Mouse (Mus musculus) bone marrow macrophage, adult 2 months (primary cell): ENCODE results near the gene Cpn1. TPM values are rescaled to one million over a fixed set of nuclear protein-coding genes. Genes with fewer than 3 reads are reported as not detected.

Experiments
- H3K27ac ChIP-seq: 2 replicates; pipeline ENCODE4 v1.5.1; 2012; ENCODE audit warnings: low read depth, low read length; ENCODE audit not compliant: insufficient read depth
- H3K4me1 ChIP-seq: 2 replicates; pipeline ENCODE4 v1.6.1; 2012; ENCODE audit warnings: low read length; ENCODE audit not compliant: control insufficient read depth, insufficient read depth
- H3K4me3 ChIP-seq: 2 replicates; pipeline ENCODE4 v1.5.1; 2012; ENCODE audit warnings: mild to moderate bottlenecking, low read length, moderate library complexity; ENCODE audit not compliant: insufficient read depth
- CTCF ChIP-seq: IDR thresholded peaks from 2 replicates; pipeline ENCODE4 v1.5.1; 2012; ENCODE audit warnings: low read depth, mild to moderate bottlenecking, low read length, moderate library complexity
- POLR2A ChIP-seq: IDR thresholded peaks from 2 replicates; pipeline ENCODE4 v1.6.1; 2012; ENCODE audit warnings: mild to moderate bottlenecking, low read depth, low read length, borderline replicate concordance
- polyA plus RNA-seq: library from polyadenylated mRNA; stranded (reverse); fragments of >200 nt; gene quantifications from 2 replicates; pipeline ENCODE4 v1.2.4, GENCODE M21; 2012; ENCODE audit not compliant: missing spikeins, insufficient read depth, insufficient read length

The Cpn1 gene
- polyA plus RNA-seq, result 0.28 TPM in 1 of 2 replicates, not detected in the other

DNA sequence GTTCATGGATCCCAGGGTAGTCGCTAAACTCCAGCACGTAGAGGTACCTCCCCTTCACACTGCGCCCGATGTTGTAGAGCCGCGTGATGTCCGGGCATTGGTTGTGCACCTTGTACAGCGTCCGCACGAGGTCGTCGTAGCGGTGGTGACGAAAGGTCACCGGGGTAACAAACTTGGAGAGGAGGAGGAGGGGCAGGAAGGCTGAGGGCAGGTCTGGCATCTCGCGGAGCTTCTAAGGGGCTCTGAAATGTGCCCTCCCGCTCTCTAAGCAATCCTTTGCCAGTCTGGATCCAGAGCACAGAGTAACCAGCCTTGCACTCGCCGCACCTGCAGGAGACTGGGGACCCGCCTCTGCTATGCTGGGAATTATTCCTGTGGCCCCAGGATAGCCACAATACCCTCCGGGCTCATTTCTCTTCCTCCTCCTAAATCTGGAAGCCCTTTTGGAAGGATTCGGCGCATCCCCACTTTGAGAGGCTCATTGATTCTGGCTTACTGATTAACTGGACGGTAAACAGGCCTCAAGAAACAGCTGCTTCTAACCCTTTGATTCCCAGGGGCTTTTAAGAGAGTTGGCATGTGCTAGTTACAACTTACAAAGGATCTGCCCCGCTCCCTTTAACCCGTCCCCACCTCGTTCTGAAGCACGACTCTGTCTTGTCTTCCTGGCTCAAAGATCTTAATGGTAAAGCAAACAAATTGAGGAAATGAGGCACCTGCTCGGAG, at the start of gene Cpn1:
Gene Cpn1 (minus strand): TSS at position 488 of the 726 bp plus-strand sequence.
- no peak for TF ChIP-seq CTCF
- no peak for TF ChIP-seq POLR2A
- no peaks in the 10 kb centered on the region for H3K4me1 ChIP-seq
- H3K27ac ChIP-seq, result no peak within 1 kb of the TSS
- no peak within 1 kb of the TSS for H3K4me3 ChIP-seq

DNA sequence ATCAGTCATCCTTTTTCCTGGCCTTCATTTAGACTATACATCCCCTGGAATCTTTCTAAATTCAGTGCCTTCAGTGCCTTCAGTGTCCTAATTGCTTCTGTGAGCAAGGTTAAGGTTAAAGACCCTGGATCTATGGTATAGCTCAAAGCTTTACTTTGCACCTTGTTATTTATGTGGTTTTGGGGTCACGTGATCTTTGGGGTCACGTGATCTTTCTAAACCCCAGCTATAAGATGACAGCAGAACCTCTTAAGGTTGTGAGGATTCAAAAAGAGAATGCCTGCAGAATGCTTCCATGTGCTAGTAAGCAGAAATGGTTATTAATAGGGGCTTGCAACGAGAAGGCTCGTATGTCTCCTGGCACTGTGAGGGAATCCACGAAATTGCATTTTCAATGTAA, 47.0 kb upstream of the Cpn1 start:
- TF ChIP-seq CTCF (no peak), POLR2A (no peak)

DNA sequence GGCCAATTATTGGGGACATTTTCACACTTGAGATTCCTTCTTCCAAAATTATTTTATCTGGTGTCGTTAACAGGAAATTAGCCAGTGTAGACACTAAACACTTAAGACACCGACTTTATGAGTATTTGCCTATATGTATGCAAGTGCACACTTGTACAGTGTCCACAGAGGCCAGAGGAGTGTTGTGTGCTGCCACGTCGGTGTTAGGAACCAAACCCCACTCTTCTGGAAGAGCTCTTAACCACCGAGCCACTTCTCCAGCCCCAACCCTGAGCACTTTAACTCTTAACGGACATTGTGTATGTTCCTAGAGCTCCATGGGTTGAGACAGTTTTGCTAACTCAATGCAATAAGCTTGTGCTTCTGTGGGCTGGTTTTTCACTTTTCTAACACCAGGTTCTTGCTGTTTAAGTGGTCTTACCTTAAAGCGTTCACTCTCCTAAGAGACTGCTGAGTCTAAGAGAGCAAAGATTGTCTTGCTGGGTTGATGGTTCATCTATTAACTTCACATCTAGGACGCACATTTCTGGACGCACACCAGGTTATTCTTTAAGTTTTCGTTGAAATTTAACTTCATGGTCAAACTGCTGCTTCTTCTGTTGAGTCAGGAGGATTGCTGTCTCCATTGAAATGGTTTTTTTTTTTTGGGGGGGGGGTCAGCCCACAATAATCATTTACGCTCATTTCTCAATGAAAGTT, 45.8 kb upstream of the Cpn1 start:
- TF ChIP-seq POLR2A (no peak), CTCF (no peak)
- Histone ChIP-seq H3K27ac (no peak overlapping the region), H3K4me3 (no peak overlapping the region), H3K4me1 (no peaks in the 10 kb centered on the region)

More for the DNA sequence above, 47.0 kb upstream of the Cpn1 start:
- no peaks in the 10 kb centered on the region for H3K4me1 ChIP-seq
- H3K4me3 ChIP-seq, result no peak overlapping the region
- no peak overlapping the region for H3K27ac ChIP-seq

DNA sequence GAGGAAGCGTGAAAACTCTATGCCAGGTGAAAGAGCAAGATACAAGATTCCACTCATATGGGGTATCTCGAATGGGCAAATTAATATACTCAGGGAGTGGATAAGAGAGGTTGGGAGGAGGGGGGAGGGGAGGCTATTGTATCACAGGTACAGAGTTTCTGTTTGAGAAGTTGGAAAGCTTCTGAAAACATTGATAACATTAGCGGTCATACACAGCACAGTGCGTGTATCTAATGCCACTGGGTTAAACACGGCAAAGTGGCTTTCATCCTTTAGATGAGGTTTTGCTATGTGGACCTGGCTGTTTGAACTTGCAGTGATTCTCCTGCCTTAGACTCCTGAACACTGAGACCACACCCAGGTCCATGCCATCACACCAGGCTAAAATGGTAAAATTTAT, 43.7 kb upstream of the Cpn1 start:
- Histone ChIP-seq H3K27ac (no peak overlapping the region), H3K4me3 (no peak overlapping the region), H3K4me1 (no peaks in the 10 kb centered on the region)
- TF ChIP-seq POLR2A (no peak), CTCF (no peak)

DNA sequence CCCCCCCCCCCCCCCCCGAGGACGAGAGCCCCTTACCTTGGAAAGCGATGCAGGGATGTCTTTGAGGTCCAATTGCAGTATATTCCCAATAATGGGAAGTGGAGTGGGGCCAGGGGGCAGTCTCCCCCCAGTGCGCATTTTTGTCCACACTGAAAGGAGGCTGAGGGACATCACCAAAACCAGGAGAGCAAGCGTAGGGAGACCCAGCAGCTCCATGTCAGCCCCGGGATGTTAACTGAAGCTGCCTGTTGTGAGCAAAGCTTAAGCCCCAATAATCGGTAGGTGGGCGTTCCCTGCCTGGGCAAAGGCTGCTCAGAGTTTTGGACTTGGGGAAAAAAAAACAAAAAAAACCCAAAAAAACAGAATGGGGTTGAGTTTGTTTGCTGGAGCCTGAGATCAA, 42.6 kb upstream of the Cpn1 start, which contains the start of gene Cyp2c23:
Gene Cyp2c23 (minus strand): TSS at position 237 of the 400 bp plus-strand sequence.
- Histone ChIP-seq H3K4me1 (no peaks in the 10 kb centered on the region), H3K4me3 (no peak within 1 kb of the TSS), H3K27ac (no peak within 1 kb of the TSS)
- no peak for TF ChIP-seq CTCF
- no peak for TF ChIP-seq POLR2A

DNA sequence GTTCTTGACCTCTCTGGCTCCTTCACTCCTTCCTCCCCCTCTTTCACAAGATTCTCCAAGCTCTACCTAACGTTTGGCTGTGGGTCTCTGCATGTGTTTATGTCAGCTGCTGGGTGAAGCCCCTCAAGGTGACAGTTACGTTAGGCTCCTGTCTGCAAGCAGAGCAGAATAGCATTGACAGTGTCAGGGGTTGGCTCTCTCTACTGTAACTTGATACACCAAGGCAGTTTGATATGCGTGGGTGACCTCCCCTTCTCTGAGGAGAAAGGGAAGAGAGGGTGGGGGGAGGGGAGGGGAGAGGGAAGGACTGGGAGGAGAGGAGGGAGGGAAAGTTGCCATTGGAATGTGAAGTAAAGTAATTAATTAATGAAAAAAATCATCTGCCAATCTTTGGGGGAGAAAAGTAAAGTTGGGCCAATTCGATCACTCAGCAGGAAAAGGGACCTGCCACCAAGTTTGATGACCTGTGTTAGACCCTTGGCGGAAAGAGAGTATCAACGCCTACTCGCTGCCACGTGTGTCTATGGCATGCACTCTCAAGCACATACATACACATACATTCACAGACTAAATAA, 40.7 kb upstream of the Cpn1 start:
- H3K4me3 ChIP-seq, result no peak overlapping the region
- no peaks in the 10 kb centered on the region for H3K4me1 ChIP-seq
- TF ChIP-seq CTCF (no peak), POLR2A (no peak)
- no peak overlapping the region for H3K27ac ChIP-seq

DNA sequence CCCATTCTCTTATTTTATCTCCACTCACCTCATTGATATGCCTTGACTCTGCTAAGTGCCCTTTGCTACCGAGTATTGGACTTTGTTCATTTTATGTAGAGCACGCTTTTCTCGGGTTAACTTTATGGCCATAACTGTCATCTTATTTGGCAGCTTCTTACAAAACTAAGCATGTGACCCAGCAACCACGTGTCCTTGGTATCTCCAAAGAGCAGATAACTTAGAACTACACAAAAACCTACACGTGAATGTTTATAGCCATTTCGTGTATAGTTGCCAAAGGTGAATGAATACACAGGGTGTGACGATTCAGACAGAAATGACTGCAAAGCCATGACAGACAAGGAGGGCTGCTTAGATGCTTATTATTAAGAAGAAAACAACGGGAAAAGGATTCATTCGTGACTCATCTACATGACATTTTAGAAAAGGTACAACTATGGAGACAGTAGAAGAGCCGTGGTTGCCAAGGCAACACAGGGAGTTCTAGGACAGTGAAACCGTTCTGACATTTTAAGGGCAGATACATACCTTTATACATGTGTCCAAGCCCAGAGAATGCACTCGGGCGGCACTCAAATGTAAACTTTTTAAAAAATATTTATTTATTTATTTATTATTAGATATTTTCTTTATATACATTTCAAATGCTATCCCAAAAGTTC, 38.7 kb upstream of the Cpn1 start:
- Histone ChIP-seq H3K4me1 (peaks cover 6% of the 10 kb centered on the region), H3K4me3 (no peak overlapping the region), H3K27ac (no peak overlapping the region)
- no peak for TF ChIP-seq POLR2A
- TF ChIP-seq CTCF, result no peak

DNA sequence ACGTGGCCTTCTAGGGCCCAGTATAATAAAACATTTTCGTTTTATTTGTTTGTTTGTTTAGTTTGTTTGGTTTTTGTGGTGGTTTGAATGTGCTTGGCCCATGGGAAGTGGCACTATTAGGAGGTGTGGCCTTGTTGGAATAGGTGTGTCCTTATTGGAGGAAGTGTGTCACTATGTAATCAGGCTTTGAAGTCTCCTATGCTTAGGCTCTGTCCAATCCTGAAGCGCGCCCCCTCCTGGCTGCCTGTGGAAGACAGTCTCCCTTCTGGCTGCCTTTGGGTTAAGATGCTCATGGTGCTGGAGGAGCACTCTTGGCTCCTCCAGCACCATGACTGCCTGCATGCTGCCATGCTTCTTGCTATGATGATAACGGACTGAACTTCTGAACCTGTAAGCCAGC, 36.7 kb upstream of the Cpn1 start:
- TF ChIP-seq POLR2A, result no peak
- TF ChIP-seq CTCF, result no peak
- Histone ChIP-seq H3K27ac (no peak overlapping the region), H3K4me1 (peaks cover 6% of the 10 kb centered on the region), H3K4me3 (no peak overlapping the region)

DNA sequence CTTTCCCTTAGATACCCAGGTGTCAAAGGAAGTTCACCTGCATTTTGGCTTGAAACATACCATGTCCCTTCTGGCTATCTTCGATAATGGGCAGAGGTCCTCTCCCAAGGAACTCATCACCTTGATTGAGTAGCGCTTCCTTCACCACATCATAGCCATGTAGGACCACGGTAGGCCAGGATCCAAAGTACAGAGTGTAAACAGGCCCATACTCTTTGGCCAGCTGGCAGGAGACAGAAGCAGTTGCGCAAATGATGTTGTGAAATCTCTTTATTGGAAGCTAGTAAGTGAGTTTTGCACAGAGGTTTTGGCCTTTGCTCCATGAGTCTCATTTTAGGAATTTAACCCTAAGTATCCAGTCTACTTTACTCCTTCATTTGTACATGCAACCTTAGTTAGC, 35.1 kb upstream of the Cpn1 start:
- H3K4me1 ChIP-seq, result peaks cover 6% of the 10 kb centered on the region
- TF ChIP-seq CTCF (no peak), POLR2A (no peak)
- H3K4me3 ChIP-seq, result no peak overlapping the region
- no peak overlapping the region for H3K27ac ChIP-seq

DNA sequence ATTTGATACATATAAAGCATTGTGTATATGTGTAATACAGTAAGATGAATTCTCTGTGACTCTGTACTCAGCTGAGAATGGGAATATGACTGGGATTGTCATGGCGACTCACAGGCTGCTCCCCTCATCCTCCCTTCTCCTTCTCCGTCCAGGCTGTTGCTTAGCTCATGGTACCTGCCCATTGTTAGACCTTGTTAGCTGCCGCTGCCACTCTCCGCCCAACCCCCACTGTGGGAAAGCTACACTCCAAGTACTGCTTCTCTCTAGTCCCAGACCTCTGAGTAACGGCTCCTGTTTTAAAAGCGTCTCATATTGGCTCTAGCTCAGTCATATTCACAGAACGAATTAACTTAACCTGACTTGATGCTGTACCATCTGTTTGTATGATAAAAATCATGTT, 33.4 kb upstream of the Cpn1 start:
- H3K27ac ChIP-seq, result no peak overlapping the region
- H3K4me3 ChIP-seq, result no peak overlapping the region
- peaks cover 8% of the 10 kb centered on the region for H3K4me1 ChIP-seq
- TF ChIP-seq CTCF (no peak), POLR2A (no peak)
